Mouse (Mus musculus): ENCODE results near the gene Znrf4.

GRCm38 (mm10) chr17:56515690-56516410 lies 3.6 kb upstream of the Znrf4 start:
- no peak for TF ChIP-seq POLR2A (IDR thresholded peaks at IDR 0.05; ENCODE audit: low read depth, low read length)
- no peak for TF ChIP-seq CTCF (IDR thresholded peaks at IDR 0.05; ENCODE audit: extremely low read depth, insufficient read length, insufficient replicate concordance, low read depth, low read length)
